Mouse (Mus musculus) G1E (cell line): ENCODE results near the gene Galnt15.

Experiments used
- CTCF ChIP-seq: IDR thresholded peaks from 2 replicates; pipeline ENCODE4 v1.5.1; 2012; ENCODE audit warnings: low read depth, low read length, inconsistent platforms, mixed read lengths
- POLR2AphosphoS5 ChIP-seq: IDR thresholded peaks from 2 replicates; pipeline ENCODE4 v1.6.1; 2012; ENCODE audit warnings: low read depth, low read length, inconsistent platforms; ENCODE audit not compliant: insufficient replicate concordance

GRCm38 (mm10) chr14:32017448-32017847 lies 11.3 kb upstream of the Galnt15 start:
- TF ChIP-seq CTCF (no peak), POLR2AphosphoS5 (no peak)
